Mouse (Mus musculus): ENCODE measurements around the gene Bmpr1a. TPM values are rescaled to one million over a fixed set of nuclear protein-coding genes. Genes with fewer than 3 reads are reported as not detected.
A peak's percentile ranks its signal among the peaks of the same experiment; 100 is the strongest.
"Not testable (repeated sequence)": the region's sequence is repeated elsewhere in the genome, so short reads cannot be mapped to it uniquely, and the experiment has no call there.

Bmpr1a gene
- polyA plus RNA-seq, 1 experiment from 2014 or later = 80.9 TPM

DNA sequence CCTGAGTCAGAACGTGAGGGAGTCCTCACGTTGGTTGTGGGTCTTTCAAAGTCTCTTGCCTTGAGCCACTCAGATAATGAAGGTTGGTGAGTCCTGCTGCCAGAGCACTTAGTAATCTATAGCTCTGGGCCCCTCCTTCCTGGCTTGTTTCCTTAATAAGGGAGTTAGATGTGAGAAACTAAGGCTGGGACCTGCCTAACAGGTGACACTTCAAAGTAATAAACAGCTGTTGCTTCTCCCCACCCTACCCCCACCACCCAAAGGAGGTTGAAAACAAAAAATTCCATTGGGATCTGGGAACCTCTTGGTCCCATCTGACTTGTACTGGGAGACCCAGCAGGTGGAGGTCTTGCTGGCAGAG is 138.0 kb downstream of the Bmpr1a start:
- Histone ChIP-seq H3K4me3 (ENCODE audit: low read depth, low read length) (no peak overlapping the region), H3K9me3 (replicated peaks; ENCODE audit: control insufficient read depth, low read length) (no peaks in the 10 kb centered on the region), H3K27me3 (ENCODE audit: control insufficient read depth, insufficient read depth, low read length) (peaks cover 6% of the 10 kb centered on the region), H3K9ac (replicated peaks; ENCODE audit: low read length) (no peak overlapping the region), H3K27ac (replicated peaks; ENCODE audit: low read depth, low read length) (no peak overlapping the region), H3K4me2 (ENCODE audit: low read depth, low read length) (no peak overlapping the region), H3K4me1 (ENCODE audit: control insufficient read depth, insufficient read depth, low read length) (no peaks in the 10 kb centered on the region), H3K36me3 (replicated peaks; ENCODE audit: control insufficient read depth, insufficient read depth, low read depth, low read length) (no peaks in the 10 kb centered on the region)
- DNase-seq (ENCODE audit: low spot score) (no peak), ATAC-seq (replicated peaks; ENCODE audit: insufficient number of reproducible peaks, low FRiP score, low TSS enrichment, low read depth) (no peak)
- WGBS = 95% methylated on average over 2 of the region's 2 CpGs

DNA sequence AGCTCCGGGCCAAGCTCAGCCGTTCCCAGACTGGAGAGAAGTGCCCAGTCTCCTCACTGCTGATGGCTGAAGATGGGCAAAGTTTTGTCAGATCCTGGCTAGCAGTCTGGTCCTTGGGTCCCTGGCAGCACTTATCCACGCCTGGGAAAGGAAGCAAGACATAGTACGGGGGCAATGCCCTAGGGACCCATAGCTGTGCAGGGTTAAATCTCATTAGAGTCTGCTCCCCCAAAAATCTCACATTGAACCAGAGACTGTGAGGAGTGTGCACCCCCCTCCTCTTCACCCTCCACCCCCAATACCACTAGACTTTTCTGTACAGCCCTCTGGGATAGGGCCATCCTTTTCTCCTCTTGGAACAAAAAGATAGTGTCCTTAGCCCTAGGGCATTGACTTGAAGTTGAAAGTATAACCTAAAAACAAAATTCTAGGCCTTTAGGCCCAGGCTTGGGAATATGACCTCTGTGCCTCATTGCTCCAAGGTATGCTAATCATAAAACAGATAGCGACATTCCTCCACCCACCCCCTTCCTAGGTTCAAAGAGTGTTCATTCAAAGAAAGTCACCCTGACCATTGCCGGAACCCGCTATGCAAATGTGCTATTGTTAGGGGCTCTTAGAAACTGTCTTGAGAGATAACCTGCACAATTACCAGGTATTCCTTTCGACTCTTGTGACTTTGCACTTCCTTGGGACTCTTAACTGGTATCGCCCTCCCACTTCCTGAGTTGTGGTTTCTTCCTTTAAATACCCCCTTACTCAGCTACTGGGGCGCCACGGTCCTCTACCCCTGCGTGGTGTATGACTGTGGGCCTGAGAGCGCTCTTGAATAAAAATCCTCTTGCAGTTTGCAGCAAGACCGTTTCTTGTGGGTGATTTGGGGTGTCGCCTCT is 138.6 kb downstream of the Bmpr1a start:
- not testable (repeated sequence) for H3K9me3 ChIP-seq (replicated peaks; ENCODE audit: control insufficient read depth, low read length); H3K27ac ChIP-seq (replicated peaks; ENCODE audit: low read depth, low read length); H3K36me3 ChIP-seq (replicated peaks; ENCODE audit: control insufficient read depth, insufficient read depth, low read depth, low read length); DNase-seq (ENCODE audit: low spot score); H3K27me3 ChIP-seq (ENCODE audit: control insufficient read depth, insufficient read depth, low read length); H3K4me1 ChIP-seq (ENCODE audit: control insufficient read depth, insufficient read depth, low read length); H3K9ac ChIP-seq (replicated peaks; ENCODE audit: low read length); ATAC-seq (replicated peaks; ENCODE audit: insufficient number of reproducible peaks, low FRiP score, low TSS enrichment, low read depth)
- peak overlapping the region; percentile 32 for H3K4me3 ChIP-seq (ENCODE audit: low read depth, low read length)
- 76% methylated on average over 15 of the region's 15 CpGs for WGBS
- peak overlapping the region; percentile 67 for H3K4me2 ChIP-seq (ENCODE audit: low read depth, low read length)

DNA sequence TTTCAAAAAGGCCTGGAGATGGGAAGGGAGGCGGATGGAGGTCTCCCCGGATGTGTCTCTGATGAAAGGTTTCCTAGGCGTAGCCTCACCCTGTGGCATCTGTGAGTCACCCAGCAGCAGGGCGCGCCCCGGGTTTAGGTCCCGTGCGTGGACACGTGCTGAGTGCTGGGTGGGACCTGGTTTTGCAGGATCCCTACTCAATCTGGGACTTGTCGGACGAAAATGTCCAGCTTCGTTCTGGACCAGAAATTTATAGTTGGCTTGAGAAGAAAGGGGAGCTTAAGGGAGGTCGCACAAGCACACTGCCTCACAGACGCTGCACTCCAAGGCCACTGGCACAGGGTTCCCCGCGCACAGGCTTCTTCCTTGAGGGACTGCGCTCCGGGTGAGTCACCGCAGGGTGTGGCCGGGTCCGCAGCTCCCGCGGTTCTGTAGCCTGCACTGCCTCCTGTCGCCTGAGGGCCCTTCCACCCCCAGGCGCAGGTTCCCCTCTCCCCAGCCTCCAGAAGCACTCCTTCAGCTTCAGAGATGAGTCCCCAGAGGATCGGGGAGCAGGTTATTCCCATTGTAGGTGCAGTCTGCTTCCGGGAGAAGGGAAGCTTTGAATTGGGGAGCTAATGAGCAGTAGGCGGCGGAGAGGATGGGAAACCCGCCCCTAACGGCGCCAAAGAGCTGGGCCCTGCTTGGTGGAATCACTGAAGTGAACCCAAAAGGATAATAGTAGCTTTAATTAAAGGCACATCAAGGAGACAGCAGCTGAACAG is 139.5 kb downstream of the Bmpr1a start:
- Histone ChIP-seq H3K9me3 (replicated peaks; ENCODE audit: control insufficient read depth, low read length) (no peaks in the 10 kb centered on the region), H3K27me3 (ENCODE audit: control insufficient read depth, insufficient read depth, low read length) (peaks cover 6% of the 10 kb centered on the region), H3K36me3 (replicated peaks; ENCODE audit: control insufficient read depth, insufficient read depth, low read depth, low read length) (no peaks in the 10 kb centered on the region), H3K4me3 (ENCODE audit: low read depth, low read length) (peak overlapping the region; percentile 32), H3K4me2 (ENCODE audit: low read depth, low read length) (peak overlapping the region; percentile 67), H3K27ac (replicated peaks; ENCODE audit: low read depth, low read length) (no peak overlapping the region), H3K4me1 (ENCODE audit: control insufficient read depth, insufficient read depth, low read length) (no peaks in the 10 kb centered on the region), H3K9ac (replicated peaks; ENCODE audit: low read length) (peak overlapping the region; percentile 54)
- DNase-seq (ENCODE audit: low spot score) = peak; percentile 58
- 2% methylated on average over 32 of the region's 32 CpGs for WGBS
- peak; percentile 82 for ATAC-seq (replicated peaks; ENCODE audit: insufficient number of reproducible peaks, low FRiP score, low TSS enrichment, low read depth)

DNA sequence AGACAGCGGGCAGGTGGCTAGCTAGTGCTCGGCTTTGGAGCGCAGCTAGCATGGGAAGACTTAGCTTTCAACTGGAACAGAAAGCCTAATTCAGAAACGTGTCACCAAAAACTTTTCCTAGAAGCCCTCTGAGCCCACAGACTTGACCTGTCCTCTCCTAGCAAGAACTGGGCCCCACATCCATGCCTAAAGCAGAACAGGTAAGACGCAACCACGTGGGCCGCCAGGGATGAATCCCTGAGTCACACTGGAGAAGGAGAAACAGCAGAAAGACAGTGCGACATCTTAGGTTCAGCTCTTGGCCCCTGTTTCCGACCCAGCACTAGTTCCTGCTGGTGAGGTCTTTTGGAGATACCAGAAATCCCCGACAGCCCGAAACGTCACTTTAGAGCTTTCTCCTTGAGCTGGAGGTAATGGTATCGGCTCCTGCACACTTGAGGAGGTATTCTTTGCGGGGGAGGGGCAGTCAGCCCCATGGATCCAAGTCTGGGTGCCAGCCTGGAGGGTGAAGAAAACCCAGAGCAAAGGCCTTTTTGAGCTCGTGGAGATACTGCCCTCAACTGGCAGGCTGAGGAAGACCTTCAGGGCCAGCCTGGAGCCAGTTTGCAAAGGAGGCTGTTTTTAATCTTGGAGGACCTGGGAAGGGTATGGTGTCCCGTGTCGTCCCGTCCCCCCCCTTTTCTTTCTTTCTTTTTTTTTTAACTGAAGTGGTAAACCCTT is 140.3 kb downstream of the Bmpr1a start:
- Histone ChIP-seq H3K4me2 (ENCODE audit: low read depth, low read length) (peak overlapping the region; percentile 67), H3K4me3 (ENCODE audit: low read depth, low read length) (peak overlapping the region; percentile 32; the same call in 1 of the 2 replicates), H3K36me3 (replicated peaks; ENCODE audit: control insufficient read depth, insufficient read depth, low read depth, low read length) (no peaks in the 10 kb centered on the region), H3K9ac (replicated peaks; ENCODE audit: low read length) (peak overlapping the region; percentile 54; the same call in 1 of the 2 replicates), H3K4me1 (ENCODE audit: control insufficient read depth, insufficient read depth, low read length) (no peaks in the 10 kb centered on the region), H3K9me3 (replicated peaks; ENCODE audit: control insufficient read depth, low read length) (no peaks in the 10 kb centered on the region), H3K27ac (replicated peaks; ENCODE audit: low read depth, low read length) (no peak overlapping the region), H3K27me3 (ENCODE audit: control insufficient read depth, insufficient read depth, low read length) (peaks cover 6% of the 10 kb centered on the region)
- WGBS = 28% methylated on average over 18 of the region's 18 CpGs
- peak; percentile 76 for DNase-seq (ENCODE audit: low spot score)
- ATAC-seq (replicated peaks; ENCODE audit: insufficient number of reproducible peaks, low FRiP score, low TSS enrichment, low read depth) = peak; percentile 55

DNA sequence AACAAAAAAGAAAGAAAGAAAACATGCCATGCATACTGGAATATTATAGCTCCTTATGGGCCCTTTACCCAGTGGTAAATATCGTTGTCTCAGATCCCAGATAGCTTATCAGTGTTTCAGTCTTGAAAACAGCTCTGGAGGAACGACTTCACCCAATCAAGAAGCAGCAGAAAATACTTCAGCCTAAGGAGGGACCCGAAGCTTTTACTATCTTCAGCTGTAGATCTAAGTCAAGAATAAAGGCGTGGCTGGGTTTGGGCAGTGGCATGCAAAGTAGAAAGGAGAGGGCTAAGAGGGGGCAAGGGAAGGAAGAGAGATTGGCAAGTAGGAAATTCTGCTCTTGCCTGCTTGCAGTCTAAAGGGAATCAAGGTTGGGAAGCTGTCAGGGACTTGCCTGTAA is 141.0 kb downstream of the Bmpr1a start:
- WGBS = 79% methylated on average over 4 of the region's 4 CpGs
- Histone ChIP-seq H3K27ac (replicated peaks; ENCODE audit: low read depth, low read length) (no peak overlapping the region), H3K36me3 (replicated peaks; ENCODE audit: control insufficient read depth, insufficient read depth, low read depth, low read length) (no peaks in the 10 kb centered on the region), H3K4me2 (ENCODE audit: low read depth, low read length) (no peak overlapping the region), H3K27me3 (ENCODE audit: control insufficient read depth, insufficient read depth, low read length) (peaks cover 6% of the 10 kb centered on the region), H3K9ac (replicated peaks; ENCODE audit: low read length) (no peak overlapping the region), H3K9me3 (replicated peaks; ENCODE audit: control insufficient read depth, low read length) (no peaks in the 10 kb centered on the region), H3K4me3 (ENCODE audit: low read depth, low read length) (no peak overlapping the region), H3K4me1 (ENCODE audit: control insufficient read depth, insufficient read depth, low read length) (no peaks in the 10 kb centered on the region)
- ATAC-seq (replicated peaks; ENCODE audit: insufficient number of reproducible peaks, low FRiP score, low TSS enrichment, low read depth) = no peak
- no peak for DNase-seq (ENCODE audit: low spot score)

Other genes starting within 250 kb of the Bmpr1a start
- 10.0 and 11.6 TPM in 2 replicates for gene Shld2, start 192.8 kb downstream of the Bmpr1a start, polyA plus RNA-seq (2014; fragmentation: Nextera tagmentation; extraction: Ambion mirVana)
- 97.2 and 97.5 TPM in 2 replicates for gene Glud1, start 192.6 kb downstream of the Bmpr1a start, polyA plus RNA-seq (2014; fragmentation: Nextera tagmentation; extraction: Ambion mirVana)
- not detected in 2 replicates for gene Fam25c, start 147.9 kb downstream of the Bmpr1a start, polyA plus RNA-seq (2014; fragmentation: Nextera tagmentation; extraction: Ambion mirVana)
- gene Sncg, start 128.6 kb downstream of the Bmpr1a start, polyA plus RNA-seq (2014; fragmentation: Nextera tagmentation; extraction: Ambion mirVana) = 50.6 and 76.6 TPM in 2 replicates
- 5.4 and 5.8 TPM in 2 replicates for gene Mmrn2, start 127.9 kb downstream of the Bmpr1a start, polyA plus RNA-seq (2014; fragmentation: Nextera tagmentation; extraction: Ambion mirVana)
- gene 9230112D13Rik, start 19.5 kb upstream of the Bmpr1a start, polyA plus RNA-seq (2014; fragmentation: Nextera tagmentation; extraction: Ambion mirVana) = not detected in 2 replicates
- 0.31 and 0.90 TPM in 2 replicates for gene Ldb3, start 85.3 kb upstream of the Bmpr1a start, polyA plus RNA-seq (2014; fragmentation: Nextera tagmentation; extraction: Ambion mirVana)
- gene Opn4, start 96.8 kb upstream of the Bmpr1a start, polyA plus RNA-seq (2014; fragmentation: Nextera tagmentation; extraction: Ambion mirVana) = 0.39 TPM in 1 of 2 replicates, not detected in the other
- 35.1 and 38.0 TPM in 2 replicates for gene Wapl, start 170.6 kb upstream of the Bmpr1a start, polyA plus RNA-seq (2014; fragmentation: Nextera tagmentation; extraction: Ambion mirVana)

All from embryonic facial prominence, embryonic 11.5 days (tissue).